Mouse (Mus musculus) embryonic stem cell, embryonic (primary cell): ENCODE results near the gene Zfp398.

Experiments
- CTCF ChIA-PET, 4 experiments: fragments of 300-600 bp in 2 of 4; fragments of 350-600 bp in 2 of 4; sonication (Branson Sonifier 250); formaldehyde crosslinking; loops; one replicate each; lab custom pipeline; 2022; ENCODE audit warnings: inconsistent platforms in 2 of 4; lab: Charles Lee
- POLR2A ChIA-PET, 4 experiments: fragments of 300-600 bp in 2 of 4; fragments of 350-600 bp in 2 of 4; sonication (Branson Sonifier 250); formaldehyde crosslinking; loops; one replicate each; lab custom pipeline; 2022; ENCODE audit warnings: antibody characterized with exemption in 4 of 4, inconsistent platforms in 1 of 4; lab: Charles Lee

Gene Zfp398

DNA sequence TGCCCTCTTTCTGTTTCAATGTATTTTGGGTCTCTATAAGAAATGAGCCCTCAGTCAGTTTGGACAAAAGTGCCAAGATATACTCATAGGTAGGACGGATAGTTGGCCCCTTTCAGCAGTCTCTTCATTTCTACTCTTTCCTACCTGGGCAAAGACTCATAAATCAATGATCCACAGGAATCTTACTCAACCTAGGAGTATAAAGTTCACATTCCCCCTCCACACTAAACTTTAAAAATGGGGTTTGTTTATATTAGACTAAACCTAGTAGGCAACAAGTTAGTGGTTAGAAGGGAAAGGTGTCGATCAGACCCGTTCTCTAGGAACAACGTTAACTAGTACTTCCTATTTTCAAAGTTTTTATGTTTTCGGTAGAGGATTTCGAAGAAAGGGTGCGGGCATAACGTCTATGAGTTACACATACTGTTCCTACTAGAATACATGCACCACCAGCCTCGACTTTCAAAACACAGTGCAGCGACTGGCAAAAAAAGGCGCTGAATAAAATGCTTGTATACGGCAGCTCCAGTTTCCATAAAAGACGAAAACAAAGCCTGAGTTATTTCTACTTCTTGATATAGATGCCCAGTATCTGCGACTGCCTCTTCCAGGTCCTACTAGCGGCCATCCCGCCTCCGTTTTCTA, 23.1 kb upstream of the Zfp398 start:
- POLR2A ChIA-PET, result interaction anchor here (0.6 to 11.4 kb wide), 29 partner anchors 9 to 252 kb away, joined by 3 to 191 read pairs (median 6); partner anchors contain the start of genes Zfp398 (in 3 of the 4) and Zfp786 (in 1 of the 4)
- CTCF ChIA-PET, result interaction anchor here in 3 of 4 experiments (0.8 to 2.4 kb wide), 7 partner anchors 13 to 213 kb away, joined by 3 to 25 read pairs (median 6); partner anchors contain the start of genes Zfp398 (in 2 of the 3) and Zfp786 (in 1 of the 3)

DNA sequence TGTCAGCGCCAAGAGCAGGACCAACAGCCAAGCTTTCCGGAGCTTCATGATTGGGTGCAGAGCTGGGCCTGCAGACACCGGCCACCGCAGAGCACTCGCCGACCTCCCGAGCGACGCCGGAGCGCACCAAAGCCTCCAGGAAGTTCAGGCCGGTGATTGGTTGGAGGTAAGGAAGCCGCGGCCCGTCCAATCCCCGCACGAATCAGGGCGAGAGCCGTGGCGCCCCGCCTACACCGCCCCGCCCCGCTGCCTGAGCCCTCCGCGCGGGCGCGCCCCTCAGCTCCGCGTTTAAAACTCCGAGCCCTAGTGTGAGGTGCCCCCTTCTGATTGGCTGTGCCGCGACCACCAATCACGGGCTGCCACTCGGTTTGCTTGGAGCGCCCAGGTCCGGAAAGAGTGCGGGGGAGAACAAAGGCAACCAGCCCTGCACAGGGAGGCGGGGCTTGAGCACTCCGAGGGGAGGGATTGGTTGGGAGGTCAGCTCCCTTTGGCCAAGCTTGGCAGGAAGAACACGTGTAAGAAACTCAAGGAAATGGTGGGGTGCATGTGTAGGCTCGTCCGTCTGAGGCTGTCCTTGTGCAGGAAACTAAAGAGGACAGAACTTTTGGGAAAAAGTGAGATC, 22.1 kb upstream of the Zfp398 start, which contains the start of gene Pdia4:
TSS of gene Pdia4 (minus strand) at position 174 of the 622 bp plus-strand sequence.
- POLR2A ChIA-PET, result interaction anchor here (0.6 to 11.4 kb wide), 51 partner anchors 8 to 1450 kb away, joined by 3 to 191 read pairs (median 5); partner anchors contain the start of genes Zfp398 (in 4 of the 4), Tra2a (in 1 of the 4), Zfp282 (in 1 of the 4) and Zfp786 (in 1 of the 4)
- CTCF ChIA-PET, result interaction anchor here in 3 of 4 experiments (0.6 to 2.4 kb wide), 15 partner anchors 14 to 1389 kb away, joined by 3 to 25 read pairs (median 4); partner anchors contain the start of genes Zfp398 (in 3 of the 3) and Zfp786 (in 1 of the 3)

DNA sequence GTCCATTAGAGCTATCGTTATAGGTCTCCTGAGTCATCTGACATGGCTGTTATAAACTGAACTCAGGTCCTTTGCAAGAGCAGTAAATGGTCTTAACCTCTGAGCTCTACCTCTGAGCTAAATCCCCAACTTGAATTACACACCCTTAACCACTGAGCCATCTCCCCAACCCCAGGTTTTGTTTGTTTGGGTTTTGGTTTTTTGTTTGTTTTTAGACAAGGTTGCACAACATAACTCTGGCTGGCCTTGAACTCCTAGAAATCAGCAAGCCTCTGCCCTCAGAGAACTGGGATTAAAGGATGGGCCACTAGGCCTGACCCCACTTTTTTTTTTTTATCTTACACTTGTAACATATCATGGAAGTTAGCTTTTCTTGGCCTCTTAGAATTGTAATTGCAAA, 19.3 kb upstream of the Zfp398 start:
- ChIA-PET POLR2A (interaction anchor here (0.8 to 11.4 kb wide), 8 partner anchors 8 to 137 kb away, joined by 3 to 191 read pairs (median 5); partner anchors contain the start of genes Zfp398 (in 1 of the 4), Zfp786 (in 1 of the 4) and Zfp956 (in 1 of the 4)), CTCF (interaction anchor here in 2 of 4 experiments (0.7 to 1.5 kb wide), 3 partner anchors 17 to 19 kb away, joined by 3 to 5 read pairs (median 4); partner anchors contain the start of gene Zfp398 (in 1 of the 2))

DNA sequence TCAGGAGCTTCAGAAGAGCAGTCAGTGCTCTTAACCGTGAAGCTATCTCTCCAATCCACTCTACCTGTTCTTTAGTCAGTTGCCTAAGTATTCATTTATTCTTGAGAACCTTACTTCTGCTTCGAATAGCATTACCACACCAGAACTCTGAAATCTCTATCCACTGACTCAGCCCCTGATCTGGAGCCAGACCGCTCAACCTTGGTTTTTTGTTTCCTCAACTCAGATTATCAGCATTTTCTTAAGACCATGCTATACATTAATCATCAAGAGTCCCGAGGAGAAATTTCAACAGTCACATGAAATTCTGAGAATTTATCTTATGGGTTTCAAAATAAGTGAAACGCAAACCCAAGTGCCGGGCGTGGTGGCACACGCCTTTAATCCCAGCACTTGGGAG, 16.7 kb upstream of the Zfp398 start:
- ChIA-PET POLR2A (interaction anchor here (0.7 to 11.5 kb wide), 15 partner anchors 7 to 1283 kb away, joined by 3 to 191 read pairs (median 6); partner anchors contain the start of genes Zfp398 (in 3 of the 4) and Pdia4 (in 1 of the 4)), CTCF (interaction anchor here in 2 of 4 experiments (2.7 to 3.6 kb wide), 3 partner anchors 17 to 19 kb away, joined by 14 to 18 read pairs (median 16); partner anchors contain the start of gene Zfp398 (in 1 of the 2))

DNA sequence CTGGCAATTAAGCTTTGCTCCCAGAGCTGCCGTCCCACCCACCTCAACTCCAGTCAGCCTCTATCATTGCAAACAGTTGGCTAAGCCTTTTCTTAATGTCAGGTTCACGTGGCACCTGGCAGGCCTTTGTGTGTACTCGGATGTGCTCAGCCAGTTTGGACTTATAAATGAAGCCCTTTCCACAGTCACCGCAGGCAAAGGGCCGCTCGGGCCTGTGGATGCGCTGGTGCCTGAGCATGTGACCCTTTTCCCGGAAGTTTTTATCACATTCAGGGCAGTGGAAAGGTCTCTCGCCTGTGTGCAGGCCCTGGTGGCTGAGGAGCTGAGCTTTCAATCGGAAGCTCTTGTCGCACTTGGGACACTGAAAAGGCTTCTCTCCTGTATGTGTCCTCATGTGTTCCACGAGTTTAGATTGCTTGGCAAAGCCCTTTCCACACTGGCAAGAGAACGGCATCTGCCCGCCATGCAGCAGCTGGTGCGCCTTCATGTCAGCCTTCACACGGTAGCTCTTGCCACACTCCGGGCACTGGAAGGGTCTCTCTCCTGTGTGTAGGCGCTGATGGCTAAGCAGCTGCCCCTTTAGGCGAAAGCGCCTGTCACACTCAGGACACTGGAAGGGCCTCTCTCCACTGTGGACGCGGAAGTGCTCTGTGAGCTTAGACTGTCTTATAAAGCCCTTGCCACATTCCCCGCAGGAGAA, 15.7 kb upstream of the Zfp398 start:
- CTCF ChIA-PET, result interaction anchor here in 3 of 4 experiments (0.6 to 3.6 kb wide), 14 partner anchors 10 to 763 kb away, joined by 3 to 18 read pairs (median 5); partner anchors contain the start of gene Zfp398 (in 2 of the 3)
- POLR2A ChIA-PET, result interaction anchor here (0.5 to 11.5 kb wide), 36 partner anchors 8 to 624 kb away, joined by 3 to 191 read pairs (median 5); partner anchors contain the start of genes Zfp398 (in 4 of the 4), Pdia4 (in 1 of the 4), Zfp746 (in 1 of the 4) and Zfp786 (in 1 of the 4)

DNA sequence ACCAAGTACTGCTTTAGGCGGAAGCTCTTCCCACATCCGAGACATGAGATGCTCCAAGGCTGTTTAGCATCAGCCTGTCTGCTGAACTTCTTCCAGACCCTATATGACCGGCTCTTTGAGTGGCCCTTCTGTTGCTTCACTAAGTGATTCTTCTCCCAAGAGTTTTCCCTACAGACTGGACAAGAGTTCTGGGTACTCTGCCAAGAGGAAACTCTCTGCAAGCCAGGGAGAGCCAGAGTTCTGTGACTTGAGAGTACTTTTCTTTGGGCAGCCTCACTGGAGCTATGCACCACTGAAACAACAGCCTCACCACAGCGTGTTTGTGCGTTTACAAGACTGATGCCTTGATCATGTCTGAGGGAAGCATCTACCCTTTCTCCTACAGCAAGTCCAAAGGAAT, 14.2 kb upstream of the Zfp398 start:
- ChIA-PET CTCF (interaction anchor here in 2 of 4 experiments (1.9 to 3.6 kb wide), 4 partner anchors 14 to 22 kb away, joined by 8 to 18 read pairs (median 15); partner anchors contain the start of gene Zfp398 (in 2 of the 2)), POLR2A (interaction anchor here in 2 of 4 experiments (1.2 to 11.5 kb wide), 12 partner anchors 8 to 132 kb away, joined by 3 to 191 read pairs (median 7); partner anchors contain the start of genes Pdia4 (in 2 of the 2), Zfp398 (in 2 of the 2), Zfp786 (in 1 of the 2) and Zfp956 (in 1 of the 2))

DNA sequence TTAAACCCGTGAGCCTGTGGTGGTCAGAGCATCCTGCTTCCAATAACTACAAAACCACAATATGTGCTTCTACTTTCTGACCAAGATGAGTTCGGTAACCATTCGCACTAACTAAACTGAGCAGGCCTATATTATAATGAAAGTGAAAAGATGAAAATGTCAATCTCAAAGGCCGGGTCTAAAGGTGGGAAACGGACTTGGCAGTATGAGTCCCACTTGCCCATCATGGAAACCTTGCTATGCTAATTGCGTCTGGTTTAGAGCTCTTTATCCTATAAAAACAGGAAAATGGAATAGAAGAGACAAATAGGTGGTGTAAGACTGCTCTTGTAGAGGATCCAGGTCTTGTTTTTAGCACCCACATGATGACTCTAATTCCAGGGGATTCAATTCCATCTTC, 13.7 kb upstream of the Zfp398 start:
- CTCF ChIA-PET, result interaction anchor here in 1 of 4 experiments (3.6 kb wide), 1 partner anchor 13 kb away, joined by 18 read pairs; the partner anchor contains the start of gene Zfp398
- POLR2A ChIA-PET, result interaction anchor here in 2 of 4 experiments (1.2 to 11.5 kb wide), 8 partner anchors 8 to 44 kb away, joined by 3 to 191 read pairs (median 12); partner anchors contain the start of genes Pdia4 (in 2 of the 2) and Zfp398 (in 2 of the 2)

DNA sequence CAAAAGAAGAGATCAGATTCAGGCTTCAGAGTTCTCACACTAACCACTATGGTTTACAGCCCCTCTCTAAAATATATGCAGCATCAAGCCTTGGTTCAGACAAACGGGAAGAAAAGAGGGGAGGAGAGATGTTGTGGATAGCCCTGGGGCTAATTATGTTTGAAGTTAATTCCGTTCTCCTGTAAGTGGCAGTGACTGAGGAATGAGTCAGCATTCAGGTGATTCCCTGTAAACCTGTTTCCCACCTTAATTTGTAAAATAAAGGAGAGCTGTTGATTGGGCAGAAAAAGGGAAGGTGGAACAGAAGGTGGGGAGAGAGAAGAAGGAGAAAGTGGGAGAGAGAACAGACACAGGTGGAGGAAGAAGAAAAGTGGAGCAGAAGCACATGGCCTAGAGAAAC, 11.2 kb upstream of the Zfp398 start:
- CTCF ChIA-PET, result interaction anchor here in 3 of 4 experiments (0.9 to 2.8 kb wide), 4 partner anchors 11 to 25 kb away, joined by 4 to 9 read pairs (median 4); partner anchors contain the start of gene Zfp398 (in 3 of the 3)

DNA sequence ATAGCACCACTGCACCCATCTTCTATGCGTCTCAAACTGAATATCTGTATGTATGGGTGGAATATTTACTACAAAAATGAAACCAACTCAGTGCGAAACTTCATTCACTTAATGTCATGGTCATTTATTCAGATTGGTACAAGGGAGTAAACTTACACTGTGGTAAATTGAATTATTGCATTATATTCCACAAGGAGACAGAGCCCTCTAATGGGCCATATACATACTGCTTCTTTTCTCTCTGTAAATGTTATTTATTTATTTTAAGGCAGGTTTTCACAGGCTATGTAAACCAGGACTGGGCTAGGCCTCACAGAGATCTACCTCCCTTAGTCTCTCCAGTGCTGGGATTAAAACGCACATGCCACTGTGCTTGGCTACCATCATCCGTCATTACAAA, 8.0 kb upstream of the Zfp398 start:
- ChIA-PET CTCF (interaction anchor here in 1 of 4 experiments (1.1 kb wide), 1 partner anchor 8 kb away, joined by 3 read pairs; the partner anchor contains the start of gene Zfp398), POLR2A (interaction anchor here in 1 of 4 experiments (9.3 to 11.5 kb wide), 2 partner anchors 15 to 35 kb away, joined by 100 to 191 read pairs; partner anchors contain the start of gene Pdia4)

More for the DNA sequence above, 11.2 kb upstream of the Zfp398 start:
- POLR2A ChIA-PET, result interaction anchor here in 3 of 4 experiments (1.0 to 11.5 kb wide), 25 partner anchors 8 to 155 kb away, joined by 3 to 191 read pairs (median 6); partner anchors contain the start of genes Pdia4 (in 3 of the 3) and Zfp398 (in 3 of the 3)

DNA sequence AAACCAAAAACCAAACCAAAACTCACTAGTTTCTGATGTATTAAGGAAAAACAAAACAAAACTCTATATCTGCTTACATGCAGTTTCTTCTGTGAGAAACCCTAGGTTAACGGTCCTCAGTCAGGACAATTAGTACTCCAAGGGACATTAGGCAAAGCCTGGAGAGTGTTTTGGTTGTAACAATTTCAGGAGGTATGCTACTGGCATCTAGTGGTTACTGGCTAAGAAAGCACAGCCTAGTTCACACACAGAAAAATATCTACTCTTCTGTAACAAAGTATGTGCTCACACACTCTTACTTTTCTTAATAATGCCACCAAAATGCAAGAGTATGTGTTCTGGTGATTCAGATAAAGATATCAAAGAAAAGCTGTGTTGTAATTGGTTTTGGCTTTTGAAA, 6.5 kb upstream of the Zfp398 start:
- ChIA-PET POLR2A (interaction anchor here in 2 of 4 experiments (1.8 to 11.5 kb wide), 2 partner anchors 9 to 17 kb away, joined by 3 to 191 read pairs; partner anchors contain the start of gene Pdia4 (in 1 of the 2)), CTCF (interaction anchor here in 1 of 4 experiments (1.3 kb wide), 1 partner anchor 9 kb away, joined by 4 read pairs; no protein-coding TSS in a partner anchor)

DNA sequence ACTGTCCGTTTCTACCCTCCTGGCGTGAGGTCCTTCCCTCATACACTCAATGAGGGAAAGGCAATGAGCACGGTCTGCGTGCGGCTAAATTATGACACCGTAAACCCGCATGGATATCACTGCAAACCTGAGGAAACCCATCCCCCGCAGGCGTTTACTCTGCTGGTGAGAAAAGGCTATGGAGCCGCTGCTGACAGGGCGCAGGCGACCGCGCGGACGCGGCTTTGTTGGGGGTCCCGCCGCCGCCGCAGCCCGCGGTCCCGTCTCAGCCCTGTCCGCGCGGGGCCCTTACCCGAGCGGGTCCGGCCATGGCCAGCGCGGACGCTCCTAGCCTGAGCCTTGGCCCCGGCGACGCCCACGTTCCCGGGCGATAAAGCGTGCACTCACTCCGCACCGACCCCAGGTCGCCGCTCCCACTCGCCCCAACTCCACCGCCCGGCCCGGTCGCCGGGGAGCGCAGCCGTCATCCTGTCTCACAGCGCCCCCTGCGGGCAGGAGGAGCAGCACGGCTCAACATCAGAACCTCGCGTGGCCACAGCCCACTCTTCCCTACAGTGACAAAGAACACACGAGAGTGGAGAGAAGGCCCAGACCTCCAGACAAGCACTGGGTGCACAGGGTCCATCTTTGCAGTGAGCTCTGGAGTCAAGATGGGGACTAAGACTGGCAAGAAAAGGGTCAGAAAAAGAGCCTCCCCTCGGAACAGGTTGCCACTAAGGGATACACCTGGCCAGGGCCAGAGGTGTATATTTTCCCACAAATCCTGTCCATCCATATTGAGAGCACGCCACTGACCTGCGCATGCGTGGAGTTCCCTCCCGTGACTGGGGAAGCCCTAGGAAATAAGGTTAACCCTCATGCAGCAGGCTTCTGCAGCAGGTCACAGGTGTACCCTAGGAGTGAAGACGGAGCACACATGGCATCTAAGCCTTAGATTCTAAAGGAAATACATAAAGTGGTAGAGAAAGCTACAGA, 5.1 kb upstream of the Zfp398 start, which contains the start of gene Zfp786:
TSS of gene Zfp786 (minus strand) at position 764 of the 975 bp plus-strand sequence.
- ChIA-PET POLR2A (interaction anchor here (0.7 to 11.5 kb wide), 8 partner anchors 10 to 49 kb away, joined by 3 to 191 read pairs (median 4); partner anchors contain the start of gene Pdia4 (in 2 of the 4)), CTCF (interaction anchor here in 3 of 4 experiments (0.6 to 1.8 kb wide), 6 partner anchors 11 to 186 kb away, joined by 3 to 6 read pairs (median 3); partner anchors contain the start of gene Pdia4 (in 1 of the 3))

DNA sequence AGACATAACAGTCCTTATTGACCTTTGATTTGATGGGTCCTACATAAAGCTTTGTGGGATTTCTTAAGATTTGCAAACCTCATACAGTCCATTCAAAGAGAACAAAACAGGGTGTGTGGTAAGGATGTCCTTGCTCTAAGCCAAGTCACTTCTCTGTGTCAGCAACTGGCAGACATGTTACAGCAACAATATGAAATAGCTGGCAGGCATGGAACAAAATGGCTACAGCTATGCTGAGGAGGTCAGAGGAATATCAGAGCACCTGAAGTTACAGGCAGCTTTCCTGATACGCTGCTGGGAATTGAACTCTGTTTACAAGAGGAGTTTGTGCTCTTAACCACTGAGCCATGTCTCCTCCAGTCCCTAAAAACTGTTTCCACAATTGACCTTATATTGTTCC, 3.2 kb upstream of the Zfp398 start:
- ChIA-PET POLR2A (interaction anchor here in 3 of 4 experiments (0.6 to 1.6 kb wide), 6 partner anchors 9 to 44 kb away, joined by 3 to 6 read pairs (median 5); no protein-coding TSS in a partner anchor), CTCF (interaction anchor here (0.6 to 1.8 kb wide), 4 partner anchors 34 to 913 kb away, joined by 3 to 6 read pairs (median 4); no protein-coding TSS in a partner anchor)

DNA sequence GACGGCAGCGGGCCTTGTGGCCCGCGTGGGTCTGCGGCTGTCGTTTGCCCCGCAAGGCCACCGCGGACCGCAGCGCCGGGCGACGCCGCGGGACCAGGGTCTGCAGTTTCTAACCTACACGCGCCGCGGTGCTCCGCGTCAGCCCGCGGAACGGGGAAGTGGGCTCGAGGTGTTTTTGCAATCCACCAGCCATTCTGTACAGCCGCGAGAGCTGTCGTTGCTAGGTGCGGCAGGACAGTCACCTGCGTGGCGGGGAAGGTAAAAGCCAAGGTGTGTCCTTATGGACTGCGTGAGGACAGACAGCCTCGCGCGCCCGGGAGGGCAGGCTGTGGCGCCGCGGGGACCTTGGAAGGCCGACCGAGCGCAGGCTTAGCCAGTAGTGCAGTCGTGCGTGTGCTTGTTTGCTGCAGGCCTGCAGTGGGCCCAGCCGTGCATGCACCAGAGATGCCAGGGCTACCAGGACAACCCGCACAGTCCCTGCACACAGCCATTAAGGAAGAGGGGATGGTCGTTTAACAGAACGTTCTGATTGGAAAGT, 592 bp downstream of the Zfp398 start:
- POLR2A ChIA-PET, result interaction anchor here (0.5 to 3.7 kb wide), 53 partner anchors 9 to 877 kb away, joined by 3 to 30 read pairs (median 4); partner anchors contain the start of genes Pdia4 (in 4 of the 4), Ezh2 (in 1 of the 4), Zfp282 (in 1 of the 4) and Zfp956 (in 1 of the 4)
- CTCF ChIA-PET, result interaction anchor here (0.6 to 2.4 kb wide), 55 partner anchors 9 to 558 kb away, joined by 3 to 18 read pairs (median 4); partner anchors contain the start of genes Pdia4 (in 3 of the 4), Zfp282 (in 2 of the 4), Zfp746 (in 2 of the 4) and Zfp956 (in 1 of the 4)

DNA sequence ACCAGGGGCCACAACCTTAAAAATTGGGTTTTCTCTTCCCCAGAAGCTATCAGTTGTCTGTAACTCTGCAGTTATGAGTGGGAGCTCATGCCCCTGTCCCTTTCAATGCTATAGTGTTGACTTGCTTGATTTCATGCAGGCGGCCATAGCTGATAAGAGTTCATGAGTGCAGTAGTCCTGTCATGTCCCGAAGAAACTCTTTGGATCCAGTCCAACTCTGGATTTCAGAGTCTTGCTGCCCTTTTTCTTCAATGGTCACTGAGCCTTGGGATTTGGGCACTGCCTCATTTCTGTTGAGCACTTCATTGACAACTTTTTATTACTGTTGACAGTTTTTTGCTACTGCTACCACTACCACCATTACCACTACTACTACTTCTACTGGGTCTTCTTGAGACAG, 2.2 kb downstream of the Zfp398 start:
- ChIA-PET CTCF (no interaction called here), POLR2A (interaction anchor here in 1 of 4 experiments (1.4 to 1.7 kb wide), 2 partner anchors 67 to 600 kb away, joined by 3 read pairs; no protein-coding TSS in a partner anchor)
